Mouse (Mus musculus): ENCODE data around the gene Amer2. TPM values are rescaled to one million over a fixed set of nuclear protein-coding genes. Genes with fewer than 3 reads are reported as not detected.
"Not testable (repeated sequence)": the region's sequence is repeated elsewhere in the genome, so short reads cannot be mapped to it uniquely, and the experiment has no call there.

Amer2 gene
- polyA plus RNA-seq (2014; fragmentation: Nextera tagmentation; extraction: Ambion mirVana): 1.1 and 1.9 TPM in 2 replicates

GRCm38 (mm10) chr14:60372821-60373309 lies at the start of gene Amer2:
Gene Amer2, plus strand, starts transcription at chr14:60373259.
- ATAC-seq (ENCODE audit: insufficient number of reproducible peaks, insufficient read depth, low FRiP score, low read depth): no peak
- 69% methylated on average over 1 of the region's 1 CpGs for WGBS

GRCm38 (mm10) chr14:60340001-60340400 lies 33.1 kb upstream of the Amer2 start:
- ATAC-seq (ENCODE audit: insufficient number of reproducible peaks, insufficient read depth, low FRiP score, low read depth): not testable (repeated sequence)

More at GRCm38 (mm10) chr14:60372821-60373309, at the start of gene Amer2:
- H3K9me3 ChIP-seq (ENCODE audit: control insufficient read depth, low read depth, low read length): no peaks in the 10 kb centered on the region
- no peak within 1 kb of the TSS for H3K27ac ChIP-seq (ENCODE audit: low read length)
- no peaks in the 10 kb centered on the region for H3K36me3 ChIP-seq (ENCODE audit: control insufficient read depth, insufficient read depth, low read length)
- H3K9ac ChIP-seq (replicated peaks; ENCODE audit: low read depth, low read length): no peak within 1 kb of the TSS
- H3K4me1 ChIP-seq (ENCODE audit: control insufficient read depth, insufficient read depth, low read length): no peaks in the 10 kb centered on the region
- peaks cover 3% of the 10 kb centered on the region; the same call in 1 of the 2 replicates for H3K27me3 ChIP-seq (ENCODE audit: control insufficient read depth, insufficient read depth, low read length)
- H3K4me3 ChIP-seq (ENCODE audit: low read depth, low read length): no peak within 1 kb of the TSS
- H3K4me2 ChIP-seq (replicated peaks; ENCODE audit: low read depth, low read length): no peak within 1 kb of the TSS

GRCm38 (mm10) chr14:60340570-60340969 lies 32.5 kb upstream of the Amer2 start:
- ATAC-seq (ENCODE audit: insufficient number of reproducible peaks, insufficient read depth, low FRiP score, low read depth): no peak
- Histone ChIP-seq H3K4me2 (replicated peaks; ENCODE audit: low read depth, low read length) (no peak overlapping the region), H3K27ac (ENCODE audit: low read length) (no peak overlapping the region), H3K9me3 (ENCODE audit: control insufficient read depth, low read depth, low read length) (no peaks in the 10 kb centered on the region), H3K27me3 (ENCODE audit: control insufficient read depth, insufficient read depth, low read length) (no peaks in the 10 kb centered on the region), H3K9ac (replicated peaks; ENCODE audit: low read depth, low read length) (no peak overlapping the region), H3K4me1 (ENCODE audit: control insufficient read depth, insufficient read depth, low read length) (no peaks in the 10 kb centered on the region), H3K4me3 (ENCODE audit: low read depth, low read length) (no peak overlapping the region), H3K36me3 (ENCODE audit: control insufficient read depth, insufficient read depth, low read length) (no peaks in the 10 kb centered on the region)
- WGBS: 80% methylated on average over 4 of the region's 4 CpGs

More at GRCm38 (mm10) chr14:60340001-60340400, 33.1 kb upstream of the Amer2 start:
- H3K27ac ChIP-seq (ENCODE audit: low read length); H3K4me2 ChIP-seq (replicated peaks; ENCODE audit: low read depth, low read length); H3K36me3 ChIP-seq (ENCODE audit: control insufficient read depth, insufficient read depth, low read length); H3K4me3 ChIP-seq (ENCODE audit: low read depth, low read length); H3K4me1 ChIP-seq (ENCODE audit: control insufficient read depth, insufficient read depth, low read length); H3K9me3 ChIP-seq (ENCODE audit: control insufficient read depth, low read depth, low read length); H3K9ac ChIP-seq (replicated peaks; ENCODE audit: low read depth, low read length); H3K27me3 ChIP-seq (ENCODE audit: control insufficient read depth, insufficient read depth, low read length): not testable (repeated sequence)
- WGBS: 76% methylated on average over 5 of the region's 5 CpGs

GRCm38 (mm10) chr14:60345326-60345876 lies 27.7 kb upstream of the Amer2 start:
- 93% methylated on average over 6 of the region's 6 CpGs for WGBS
- H3K4me2 ChIP-seq (replicated peaks; ENCODE audit: low read depth, low read length): no peak overlapping the region
- H3K4me3 ChIP-seq (ENCODE audit: low read depth, low read length): no peak overlapping the region
- no peaks in the 10 kb centered on the region for H3K36me3 ChIP-seq (ENCODE audit: control insufficient read depth, insufficient read depth, low read length)
- H3K27ac ChIP-seq (ENCODE audit: low read length): no peak overlapping the region
- ATAC-seq (ENCODE audit: insufficient number of reproducible peaks, insufficient read depth, low FRiP score, low read depth): no peak
- H3K4me1 ChIP-seq (ENCODE audit: control insufficient read depth, insufficient read depth, low read length): no peaks in the 10 kb centered on the region
- no peaks in the 10 kb centered on the region for H3K27me3 ChIP-seq (ENCODE audit: control insufficient read depth, insufficient read depth, low read length)
- no peaks in the 10 kb centered on the region for H3K9me3 ChIP-seq (ENCODE audit: control insufficient read depth, low read depth, low read length)
- H3K9ac ChIP-seq (replicated peaks; ENCODE audit: low read depth, low read length): no peak overlapping the region

- 84% methylated on average over 5 of the region's 5 CpGs for WGBS
- no peak overlapping the region for H3K9ac ChIP-seq (replicated peaks; ENCODE audit: low read depth, low read length)
- H3K27me3 ChIP-seq (ENCODE audit: control insufficient read depth, insufficient read depth, low read length): no peaks in the 10 kb centered on the region
- H3K9me3 ChIP-seq (ENCODE audit: control insufficient read depth, low read depth, low read length): no peaks in the 10 kb centered on the region
- H3K27ac ChIP-seq (ENCODE audit: low read length): no peak overlapping the region
- H3K4me2 ChIP-seq (replicated peaks; ENCODE audit: low read depth, low read length): no peak overlapping the region
- H3K36me3 ChIP-seq (ENCODE audit: control insufficient read depth, insufficient read depth, low read length): no peaks in the 10 kb centered on the region
- no peak for ATAC-seq (ENCODE audit: insufficient number of reproducible peaks, insufficient read depth, low FRiP score, low read depth)
- no peak overlapping the region for H3K4me3 ChIP-seq (ENCODE audit: low read depth, low read length)
- H3K4me1 ChIP-seq (ENCODE audit: control insufficient read depth, insufficient read depth, low read length): no peaks in the 10 kb centered on the region
These were observed 14.7 kb upstream of the Amer2 start for GRCm38 (mm10) chr14:60358347-60358746.

GRCm38 (mm10) chr14:60361380-60362212 lies 11.5 kb upstream of the Amer2 start:
- H3K9ac ChIP-seq (replicated peaks; ENCODE audit: low read depth, low read length): no peak overlapping the region
- H3K27me3 ChIP-seq (ENCODE audit: control insufficient read depth, insufficient read depth, low read length): no peaks in the 10 kb centered on the region
- H3K36me3 ChIP-seq (ENCODE audit: control insufficient read depth, insufficient read depth, low read length): no peaks in the 10 kb centered on the region
- 71% methylated on average over 9 of the region's 9 CpGs for WGBS
- H3K27ac ChIP-seq (ENCODE audit: low read length): no peak overlapping the region
- ATAC-seq (ENCODE audit: insufficient number of reproducible peaks, insufficient read depth, low FRiP score, low read depth): no peak
- H3K9me3 ChIP-seq (ENCODE audit: control insufficient read depth, low read depth, low read length): no peaks in the 10 kb centered on the region
- H3K4me2 ChIP-seq (replicated peaks; ENCODE audit: low read depth, low read length): no peak overlapping the region
- no peak overlapping the region for H3K4me3 ChIP-seq (ENCODE audit: low read depth, low read length)
- no peaks in the 10 kb centered on the region for H3K4me1 ChIP-seq (ENCODE audit: control insufficient read depth, insufficient read depth, low read length)

- Histone ChIP-seq H3K4me1 (ENCODE audit: control insufficient read depth, insufficient read depth, low read length) (no peaks in the 10 kb centered on the region), H3K4me2 (replicated peaks; ENCODE audit: low read depth, low read length) (no peak overlapping the region), H3K4me3 (ENCODE audit: low read depth, low read length) (no peak overlapping the region), H3K27ac (ENCODE audit: low read length) (no peak overlapping the region), H3K27me3 (ENCODE audit: control insufficient read depth, insufficient read depth, low read length) (no peaks in the 10 kb centered on the region), H3K9me3 (ENCODE audit: control insufficient read depth, low read depth, low read length) (no peaks in the 10 kb centered on the region), H3K36me3 (ENCODE audit: control insufficient read depth, insufficient read depth, low read length) (no peaks in the 10 kb centered on the region), H3K9ac (replicated peaks; ENCODE audit: low read depth, low read length) (no peak overlapping the region)
- 51% methylated on average over 1 of the region's 1 CpGs for WGBS
- ATAC-seq (ENCODE audit: insufficient number of reproducible peaks, insufficient read depth, low FRiP score, low read depth): no peak
These were observed 6.3 kb upstream of the Amer2 start for GRCm38 (mm10) chr14:60366729-60367128.

- Histone ChIP-seq H3K4me1 (ENCODE audit: control insufficient read depth, insufficient read depth, low read length) (no peaks in the 10 kb centered on the region), H3K27me3 (ENCODE audit: control insufficient read depth, insufficient read depth, low read length) (no peaks in the 10 kb centered on the region), H3K9me3 (ENCODE audit: control insufficient read depth, low read depth, low read length) (no peaks in the 10 kb centered on the region), H3K4me2 (replicated peaks; ENCODE audit: low read depth, low read length) (no peak overlapping the region), H3K27ac (ENCODE audit: low read length) (no peak overlapping the region), H3K4me3 (ENCODE audit: low read depth, low read length) (no peak overlapping the region), H3K36me3 (ENCODE audit: control insufficient read depth, insufficient read depth, low read length) (no peaks in the 10 kb centered on the region), H3K9ac (replicated peaks; ENCODE audit: low read depth, low read length) (no peak overlapping the region)
- 66% methylated on average over 9 of the region's 9 CpGs for WGBS
- no peak for ATAC-seq (ENCODE audit: insufficient number of reproducible peaks, insufficient read depth, low FRiP score, low read depth)
These were observed 4.0 kb upstream of the Amer2 start for GRCm38 (mm10) chr14:60368769-60369666.
